Mouse (Mus musculus): ENCODE results near the gene Coa4.

Coa4 gene

GRCm38 (mm10) chr7:100536804-100537518 lies at the start of gene Coa4:
Gene Coa4, plus strand, starts transcription at chr7:100537071.
- DNase-seq (ENCODE audit: low spot score) = peak; percentile 58

GRCm38 (mm10) chr7:100487301-100487700 lies 49.6 kb upstream of the Coa4 start:
- DNase-seq (ENCODE audit: low spot score) = no peak

GRCm38 (mm10) chr7:100488474-100489048 lies 48.3 kb upstream of the Coa4 start:
- no peak for DNase-seq (ENCODE audit: low spot score)

- no peak for DNase-seq (ENCODE audit: low spot score)
Observed at GRCm38 (mm10) chr7:100492391-100493116, 44.3 kb upstream of the Coa4 start.

GRCm38 (mm10) chr7:100493117-100493483 lies 43.8 kb upstream of the Coa4 start, which contains the start of gene Ucp2:
Gene Ucp2, plus strand, starts transcription at chr7:100493337.
- DNase-seq (ENCODE audit: low spot score) = peak; percentile 61

GRCm38 (mm10) chr7:100493484-100494414 lies 43.1 kb upstream of the Coa4 start:
- DNase-seq (ENCODE audit: low spot score) = peak; percentile 41

- no peak for DNase-seq (ENCODE audit: low spot score)
Observed at GRCm38 (mm10) chr7:100494415-100494831, 42.4 kb upstream of the Coa4 start.

- DNase-seq (ENCODE audit: low spot score) = no peak
Observed at GRCm38 (mm10) chr7:100495042-100495441, 41.8 kb upstream of the Coa4 start.

- peak; percentile 63 for DNase-seq (ENCODE audit: low spot score)
Observed at GRCm38 (mm10) chr7:100495581-100496251, 41.2 kb upstream of the Coa4 start.

- DNase-seq (ENCODE audit: low spot score) = no peak
Observed at GRCm38 (mm10) chr7:100496371-100496770, 40.5 kb upstream of the Coa4 start.

- no peak for DNase-seq (ENCODE audit: low spot score)
Observed at GRCm38 (mm10) chr7:100496791-100497190, 40.1 kb upstream of the Coa4 start.

GRCm38 (mm10) chr7:100497402-100497801 lies 39.5 kb upstream of the Coa4 start:
- DNase-seq (ENCODE audit: low spot score) = no peak

- no peak for DNase-seq (ENCODE audit: low spot score)
Observed at GRCm38 (mm10) chr7:100497982-100498381, 38.9 kb upstream of the Coa4 start.

- no peak for DNase-seq (ENCODE audit: low spot score)
Observed at GRCm38 (mm10) chr7:100499465-100499864, 37.4 kb upstream of the Coa4 start.

GRCm38 (mm10) chr7:100500276-100500977 lies 36.4 kb upstream of the Coa4 start:
- DNase-seq (ENCODE audit: low spot score) = no peak

- DNase-seq (ENCODE audit: low spot score) = no peak
Observed at GRCm38 (mm10) chr7:100501027-100501843, 35.6 kb upstream of the Coa4 start.

GRCm38 (mm10) chr7:100501844-100502373 lies 35.0 kb upstream of the Coa4 start:
- no peak for DNase-seq (ENCODE audit: low spot score)

GRCm38 (mm10) chr7:100502374-100502922 lies 34.4 kb upstream of the Coa4 start:
- no peak for DNase-seq (ENCODE audit: low spot score)

- DNase-seq (ENCODE audit: low spot score) = no peak
Observed at GRCm38 (mm10) chr7:100503076-100503475, 33.8 kb upstream of the Coa4 start.
